Mouse (Mus musculus) thymus, postnatal 14 days (tissue): ENCODE measurements around the gene Ust.

Experiments
- DNase-seq: peaks from one replicate; pipeline ENCODE4 v3.0.0; 2021

The Ust gene

GRCm38 (mm10) chr10:8304211-8304610 is 214.4 kb downstream of the Ust start:
- DNase-seq: no peak

- DNase-seq: no peak
Measured at GRCm38 (mm10) chr10:8299166-8299565, 219.5 kb downstream of the Ust start.

- DNase-seq: no peak
Measured at GRCm38 (mm10) chr10:8297214-8297613, 221.4 kb downstream of the Ust start.

- DNase-seq: no peak
Measured at GRCm38 (mm10) chr10:8290661-8291060, 228.0 kb downstream of the Ust start.

GRCm38 (mm10) chr10:8287350-8287791 is 231.3 kb downstream of the Ust start:
- DNase-seq: peak; percentile 28

GRCm38 (mm10) chr10:8283991-8284390 is 234.6 kb downstream of the Ust start:
- DNase-seq: no peak

- DNase-seq: no peak
Measured at GRCm38 (mm10) chr10:8277094-8277493, 241.5 kb downstream of the Ust start.

GRCm38 (mm10) chr10:8269681-8270080 is 248.9 kb downstream of the Ust start:
- no peak for DNase-seq

- no peak for DNase-seq
Measured at GRCm38 (mm10) chr10:8259716-8260115, 258.9 kb downstream of the Ust start.

- no peak for DNase-seq
Measured at GRCm38 (mm10) chr10:8250005-8250404, 268.6 kb downstream of the Ust start.

GRCm38 (mm10) chr10:8242336-8242735 is 276.3 kb downstream of the Ust start:
- DNase-seq: peak; percentile 78

GRCm38 (mm10) chr10:8240703-8241102 is 277.9 kb downstream of the Ust start:
- DNase-seq: no peak

- peak; percentile 86 for DNase-seq
Measured at GRCm38 (mm10) chr10:8240242-8240641, 278.4 kb downstream of the Ust start.

- no peak for DNase-seq
Measured at GRCm38 (mm10) chr10:8236780-8237571, 281.6 kb downstream of the Ust start.

GRCm38 (mm10) chr10:8233148-8233901 is 285.3 kb downstream of the Ust start:
- no peak for DNase-seq

GRCm38 (mm10) chr10:8232535-8232934 is 286.1 kb downstream of the Ust start:
- DNase-seq: no peak

GRCm38 (mm10) chr10:8228375-8228743 is 290.3 kb downstream of the Ust start:
- DNase-seq: peak; percentile 24

GRCm38 (mm10) chr10:8227705-8228374 is 290.8 kb downstream of the Ust start:
- DNase-seq: no peak

GRCm38 (mm10) chr10:8226650-8227049 is 292.0 kb downstream of the Ust start:
- peak; percentile 62 for DNase-seq

- no peak for DNase-seq
Measured at GRCm38 (mm10) chr10:8224641-8225040, 294.0 kb downstream of the Ust start.

- DNase-seq: no peak
Measured at GRCm38 (mm10) chr10:8224046-8224445, 294.6 kb downstream of the Ust start.

- no peak for DNase-seq
Measured at GRCm38 (mm10) chr10:8216946-8217345, 301.7 kb downstream of the Ust start.

GRCm38 (mm10) chr10:8215181-8215580 is 303.4 kb downstream of the Ust start:
- DNase-seq: no peak
